Mouse (Mus musculus): ENCODE results near the gene Ntng1. TPM values are rescaled to one million over a fixed set of nuclear protein-coding genes. Genes with fewer than 3 reads are reported as not detected.

Gene Ntng1
- polyA plus RNA-seq, 1 experiment from 2014 or later, result 3.3 TPM

DNA sequence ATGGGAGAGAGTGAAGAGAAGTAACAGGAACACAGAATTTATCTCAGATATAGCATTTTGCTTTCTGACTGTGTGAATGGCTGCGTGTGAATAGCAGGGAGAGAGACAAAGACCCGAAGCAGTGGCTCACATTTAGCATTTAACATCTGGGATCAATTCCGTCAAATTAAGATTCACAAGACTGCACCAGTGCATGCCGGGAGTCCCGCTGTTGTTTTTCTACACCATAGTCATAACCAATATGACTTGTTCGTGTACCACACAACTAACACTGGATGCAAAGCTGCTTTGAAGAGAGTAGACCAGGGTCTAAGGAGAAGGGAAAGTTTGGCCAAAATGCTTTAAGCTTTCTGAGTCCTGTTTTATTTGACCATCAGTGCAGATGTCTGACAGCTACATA lies 95.7 kb downstream of the Ntng1 start:
- Histone ChIP-seq H3K4me2 (no peak overlapping the region), H3K36me3 (no peaks in the 10 kb centered on the region), H3K9me3 (no peaks in the 10 kb centered on the region), H3K27ac (no peak overlapping the region), H3K4me3 (replicated peaks) (no peak overlapping the region), H3K27me3 (replicated peaks) (no peaks in the 10 kb centered on the region), H3K9ac (no peak overlapping the region), H3K4me1 (no peaks in the 10 kb centered on the region)
- 75% methylated on average over 6 of the region's 6 CpGs for WGBS
- ATAC-seq (ENCODE audit: insufficient read depth, low FRiP score, low read depth), result no peak

- Histone ChIP-seq H3K27ac (no peak overlapping the region), H3K27me3 (replicated peaks) (no peaks in the 10 kb centered on the region), H3K4me3 (replicated peaks) (no peak overlapping the region), H3K4me2 (no peak overlapping the region), H3K9me3 (no peaks in the 10 kb centered on the region), H3K4me1 (no peaks in the 10 kb centered on the region), H3K9ac (no peak overlapping the region), H3K36me3 (no peaks in the 10 kb centered on the region)
- ATAC-seq (ENCODE audit: insufficient read depth, low FRiP score, low read depth), result no peak
- 88% methylated on average over 2 of the region's 2 CpGs for WGBS
These were observed 97.1 kb downstream of the Ntng1 start for GRCm38 (mm10) chr3:110046750-110047149.

DNA sequence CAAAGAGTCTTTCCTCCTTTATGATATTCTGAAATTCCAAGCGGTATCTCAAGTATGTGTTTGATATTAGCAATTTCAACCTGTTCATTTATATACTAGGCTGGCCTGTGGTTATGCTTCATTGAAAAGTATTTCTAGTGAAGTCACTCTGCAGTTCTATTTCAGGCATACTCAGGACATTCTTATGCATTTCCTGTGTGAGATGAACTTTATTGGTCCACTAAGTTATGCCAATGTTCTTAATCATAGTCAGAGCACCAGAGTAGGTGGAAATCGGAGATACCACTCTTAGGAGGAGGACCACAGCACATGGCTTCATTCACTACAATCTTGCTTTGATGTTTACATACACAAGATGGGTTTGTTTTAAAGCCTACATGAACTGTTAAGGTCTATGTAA lies 99.6 kb downstream of the Ntng1 start:
- no peak overlapping the region for H3K27ac ChIP-seq
- H3K27me3 ChIP-seq (replicated peaks), result no peaks in the 10 kb centered on the region
- 88% methylated on average over 2 of the region's 2 CpGs for WGBS
- no peak overlapping the region for H3K4me3 ChIP-seq (replicated peaks)
- H3K9ac ChIP-seq, result no peak overlapping the region
- no peaks in the 10 kb centered on the region for H3K36me3 ChIP-seq
- H3K9me3 ChIP-seq, result no peaks in the 10 kb centered on the region
- H3K4me1 ChIP-seq, result no peaks in the 10 kb centered on the region
- no peak for ATAC-seq (ENCODE audit: insufficient read depth, low FRiP score, low read depth)
- H3K4me2 ChIP-seq, result no peak overlapping the region

- Histone ChIP-seq H3K9me3 (no peaks in the 10 kb centered on the region), H3K4me3 (replicated peaks) (no peak overlapping the region), H3K27ac (no peak overlapping the region), H3K4me1 (no peaks in the 10 kb centered on the region), H3K9ac (no peak overlapping the region), H3K36me3 (no peaks in the 10 kb centered on the region), H3K27me3 (replicated peaks) (no peaks in the 10 kb centered on the region), H3K4me2 (no peak overlapping the region)
- no peak for ATAC-seq (ENCODE audit: insufficient read depth, low FRiP score, low read depth)
- WGBS, result 90% methylated on average over 1 of the region's 1 CpGs
These were observed 100.1 kb downstream of the Ntng1 start for GRCm38 (mm10) chr3:110043641-110044187.

DNA sequence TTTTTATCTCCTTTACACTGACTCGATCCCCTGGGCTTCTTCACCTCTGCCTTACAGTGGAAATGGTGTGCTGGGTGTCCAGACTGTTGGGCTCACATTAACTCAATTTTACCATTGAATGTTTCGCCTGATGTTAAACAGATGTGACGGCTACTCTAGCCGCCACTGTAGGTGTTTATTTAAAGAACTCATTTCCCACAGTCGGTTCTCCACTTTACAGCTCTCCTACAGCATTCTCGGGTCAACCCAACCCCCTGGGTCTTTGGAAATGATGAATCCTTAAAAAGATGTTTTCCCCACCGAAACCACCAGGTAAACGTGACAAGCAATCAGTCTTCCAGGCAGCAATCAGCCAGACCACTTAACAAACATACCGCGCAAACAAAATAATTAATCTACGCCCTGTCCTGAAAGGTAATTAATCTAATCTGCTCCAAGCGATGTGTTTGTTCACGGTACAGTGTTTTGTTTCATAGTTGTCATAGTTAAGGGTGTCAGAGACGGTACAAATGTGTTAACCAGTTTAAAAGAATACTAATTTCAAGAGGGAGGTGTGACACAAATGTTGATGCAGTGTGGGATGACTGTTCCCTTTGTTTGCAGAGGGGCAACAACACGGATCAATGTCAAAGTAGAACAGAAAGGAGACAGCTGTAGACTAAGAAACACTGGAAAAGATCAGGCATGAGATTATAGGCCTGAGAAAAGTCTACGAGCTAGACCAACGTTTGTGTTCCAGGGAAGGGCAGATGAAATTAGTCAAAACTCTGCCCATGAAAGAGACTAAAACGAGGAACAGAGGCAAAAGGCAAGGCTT lies 120.8 kb downstream of the Ntng1 start:
- 13% methylated on average over 18 of the region's 18 CpGs for WGBS
- ATAC-seq (ENCODE audit: insufficient read depth, low FRiP score, low read depth), result peak; percentile 53; the same call in 1 of the 2 replicates
- Histone ChIP-seq H3K27me3 (replicated peaks) (no peaks in the 10 kb centered on the region), H3K27ac (no peak overlapping the region; the same call in 1 of the 2 replicates), H3K9ac (no peak overlapping the region), H3K9me3 (no peaks in the 10 kb centered on the region), H3K4me1 (no peaks in the 10 kb centered on the region), H3K4me3 (replicated peaks) (no peak overlapping the region), H3K4me2 (peak overlapping the region; percentile 30; the same call in 1 of the 2 replicates), H3K36me3 (no peaks in the 10 kb centered on the region)

- no peak for ATAC-seq (ENCODE audit: insufficient read depth, low FRiP score, low read depth)
- 79% methylated on average over 14 of the region's 14 CpGs for WGBS
These were observed 132.8 kb downstream of the Ntng1 start for GRCm38 (mm10) chr3:110010870-110011626.

DNA sequence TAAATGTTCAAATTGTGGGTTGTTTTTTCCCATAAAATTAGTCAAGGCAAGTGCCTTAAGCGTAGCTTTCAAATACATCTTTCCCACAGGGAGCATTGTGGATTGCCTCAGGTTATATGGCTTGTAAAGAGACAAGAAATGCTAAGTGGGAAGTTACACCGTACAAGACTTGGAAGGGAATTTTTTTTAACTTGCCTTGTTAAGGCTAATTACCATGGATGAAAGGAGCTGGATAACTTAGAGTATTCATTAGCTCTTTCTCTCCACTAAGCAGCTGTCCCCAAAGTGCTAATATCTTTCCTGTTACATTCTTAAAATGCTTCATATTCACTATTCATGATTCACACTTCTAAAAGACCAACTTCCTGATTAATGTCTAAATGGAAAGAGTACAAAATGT lies 133.4 kb downstream of the Ntng1 start:
- H3K4me3 ChIP-seq (replicated peaks), result no peak overlapping the region
- H3K9me3 ChIP-seq, result no peaks in the 10 kb centered on the region
- no peak overlapping the region for H3K27ac ChIP-seq
- no peak overlapping the region for H3K9ac ChIP-seq
- 82% methylated on average over 2 of the region's 2 CpGs for WGBS
- ATAC-seq (ENCODE audit: insufficient read depth, low FRiP score, low read depth), result no peak
- H3K27me3 ChIP-seq (replicated peaks), result no peaks in the 10 kb centered on the region
- H3K36me3 ChIP-seq, result no peaks in the 10 kb centered on the region
- no peak overlapping the region for H3K4me2 ChIP-seq
- H3K4me1 ChIP-seq, result no peaks in the 10 kb centered on the region

More at GRCm38 (mm10) chr3:110010870-110011626, 132.8 kb downstream of the Ntng1 start:
- Histone ChIP-seq H3K4me3 (replicated peaks) (no peak overlapping the region), H3K4me2 (no peak overlapping the region), H3K4me1 (no peaks in the 10 kb centered on the region), H3K9me3 (no peaks in the 10 kb centered on the region), H3K27ac (no peak overlapping the region), H3K9ac (no peak overlapping the region), H3K27me3 (replicated peaks) (no peaks in the 10 kb centered on the region), H3K36me3 (no peaks in the 10 kb centered on the region)

GRCm38 (mm10) chr3:110000349-110000748 lies 143.5 kb downstream of the Ntng1 start:
- H3K4me3 ChIP-seq (replicated peaks), result no peak overlapping the region
- no peak overlapping the region for H3K27ac ChIP-seq
- no peaks in the 10 kb centered on the region for H3K36me3 ChIP-seq
- H3K4me2 ChIP-seq, result no peak overlapping the region
- ATAC-seq (ENCODE audit: insufficient read depth, low FRiP score, low read depth), result no peak
- no peaks in the 10 kb centered on the region for H3K9me3 ChIP-seq
- no peaks in the 10 kb centered on the region for H3K27me3 ChIP-seq (replicated peaks)
- no peaks in the 10 kb centered on the region for H3K4me1 ChIP-seq
- H3K9ac ChIP-seq, result no peak overlapping the region
- WGBS, result 40% methylated on average over 5 of the region's 5 CpGs

DNA sequence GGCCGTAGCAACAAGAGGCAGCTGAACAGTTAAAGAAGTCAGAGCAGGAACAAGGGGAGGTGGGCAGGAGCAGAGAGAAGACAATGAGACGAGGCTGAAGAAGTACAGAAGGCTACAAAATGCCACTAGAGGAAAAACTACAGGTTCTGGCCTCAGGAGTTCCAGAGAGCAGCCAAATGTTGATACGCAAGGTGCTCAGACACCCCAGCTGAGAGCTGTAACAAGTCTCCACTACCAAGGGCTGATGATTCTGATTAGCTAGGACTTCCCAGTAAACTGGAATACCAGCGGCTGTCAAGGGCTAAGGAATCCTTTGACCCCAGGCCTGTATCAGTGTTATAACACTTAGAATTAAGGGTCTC lies 148.2 kb downstream of the Ntng1 start:
- WGBS, result 63% methylated on average over 4 of the region's 4 CpGs
- H3K36me3 ChIP-seq, result no peaks in the 10 kb centered on the region
- no peaks in the 10 kb centered on the region for H3K27me3 ChIP-seq (replicated peaks)
- H3K9ac ChIP-seq, result no peak overlapping the region
- no peaks in the 10 kb centered on the region for H3K9me3 ChIP-seq
- no peak overlapping the region for H3K4me2 ChIP-seq
- H3K4me1 ChIP-seq, result no peaks in the 10 kb centered on the region
- ATAC-seq (ENCODE audit: insufficient read depth, low FRiP score, low read depth), result no peak
- no peak overlapping the region for H3K27ac ChIP-seq
- no peak overlapping the region for H3K4me3 ChIP-seq (replicated peaks)

DNA sequence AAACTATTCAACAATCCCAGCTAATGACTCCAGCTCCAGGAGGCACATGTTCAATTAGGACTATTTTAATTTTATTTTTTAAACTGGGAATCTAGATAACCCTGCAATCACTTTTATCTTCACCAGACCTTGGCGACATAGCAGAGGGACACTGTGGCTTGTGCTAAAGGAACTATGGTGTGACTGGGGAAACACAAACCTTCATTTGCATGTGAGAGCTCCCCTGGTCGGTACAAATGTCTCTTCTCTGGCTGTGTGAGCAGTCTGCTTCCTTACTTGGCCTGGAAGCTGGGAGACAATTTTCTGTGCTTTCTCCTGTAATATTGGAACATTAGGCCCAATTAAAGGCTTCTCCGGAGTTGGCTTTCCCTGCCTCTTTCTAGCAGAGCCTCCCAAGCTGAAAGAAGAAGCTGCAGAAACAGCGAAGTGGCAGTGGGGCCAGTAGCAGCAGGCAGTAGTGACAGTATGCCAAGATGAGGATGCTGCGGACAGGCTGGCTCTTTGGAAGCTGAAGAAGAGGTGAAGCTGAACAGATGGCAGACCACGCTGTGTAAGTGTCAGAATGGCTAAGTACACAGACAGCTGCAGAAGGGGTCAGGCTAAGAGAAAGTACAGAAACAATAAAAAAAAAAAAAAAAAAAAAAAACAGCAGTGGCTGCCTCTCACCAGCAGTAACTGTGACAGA lies 148.7 kb downstream of the Ntng1 start:
- no peak for ATAC-seq (ENCODE audit: insufficient read depth, low FRiP score, low read depth)
- 42% methylated on average over 6 of the region's 6 CpGs for WGBS
- Histone ChIP-seq H3K36me3 (no peaks in the 10 kb centered on the region), H3K4me3 (replicated peaks) (no peak overlapping the region), H3K4me2 (no peak overlapping the region), H3K4me1 (no peaks in the 10 kb centered on the region), H3K27me3 (replicated peaks) (no peaks in the 10 kb centered on the region), H3K27ac (no peak overlapping the region), H3K9me3 (no peaks in the 10 kb centered on the region), H3K9ac (no peak overlapping the region)

DNA sequence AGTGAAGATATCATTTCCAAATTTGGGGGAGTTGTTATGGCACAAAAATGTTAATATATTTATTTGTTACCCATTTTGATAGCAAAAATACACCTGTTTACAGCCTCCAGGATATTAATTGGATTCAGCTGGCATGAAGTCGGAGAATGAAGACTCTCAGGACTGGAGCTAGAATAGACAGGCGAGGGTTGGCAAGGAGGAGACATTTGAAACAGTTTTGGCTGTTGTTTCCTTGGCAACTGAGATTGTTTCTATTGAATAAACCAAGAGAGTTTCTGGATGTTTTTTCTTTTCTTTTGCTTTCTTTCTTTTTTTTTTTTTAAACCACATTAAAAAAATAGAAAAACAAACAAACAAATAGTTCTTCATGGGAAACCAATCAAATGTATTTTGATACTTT lies 159.7 kb downstream of the Ntng1 start:
- ATAC-seq (ENCODE audit: insufficient read depth, low FRiP score, low read depth), result no peak
- H3K27me3 ChIP-seq (replicated peaks), result no peaks in the 10 kb centered on the region
- no peak overlapping the region for H3K4me3 ChIP-seq (replicated peaks)
- H3K9me3 ChIP-seq, result no peaks in the 10 kb centered on the region
- WGBS, result 67% methylated on average over 2 of the region's 2 CpGs
- no peak overlapping the region for H3K4me2 ChIP-seq
- no peak overlapping the region for H3K27ac ChIP-seq
- no peak overlapping the region for H3K9ac ChIP-seq
- no peaks in the 10 kb centered on the region for H3K4me1 ChIP-seq
- H3K36me3 ChIP-seq, result no peaks in the 10 kb centered on the region

DNA sequence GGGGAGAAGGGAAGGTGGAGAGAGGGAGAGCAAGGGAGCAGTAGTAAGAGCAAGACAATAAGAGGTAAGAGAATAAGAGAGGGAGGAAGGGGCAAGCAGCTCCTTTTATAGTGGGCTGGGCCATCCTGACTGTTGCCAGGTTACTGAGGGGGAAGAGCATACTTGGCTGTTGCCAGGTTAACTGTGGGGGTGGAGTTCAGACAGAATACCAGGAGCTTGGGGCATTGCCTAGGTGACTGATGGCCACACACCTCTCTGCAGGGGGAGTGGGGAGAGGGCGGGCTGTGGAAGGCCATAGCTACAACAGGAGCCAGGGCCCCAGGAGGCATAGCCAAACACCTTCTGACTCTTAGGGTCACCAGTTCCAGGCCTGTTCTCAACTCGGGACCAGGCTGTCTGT lies 166.2 kb downstream of the Ntng1 start:
- WGBS, result 45% methylated on average over 2 of the region's 2 CpGs

More for the DNA sequence above, 166.2 kb downstream of the Ntng1 start:
- Histone ChIP-seq H3K27ac (no peak overlapping the region), H3K9ac (no peak overlapping the region), H3K4me1 (no peaks in the 10 kb centered on the region), H3K4me3 (replicated peaks) (no peak overlapping the region), H3K36me3 (no peaks in the 10 kb centered on the region), H3K4me2 (no peak overlapping the region), H3K9me3 (no peaks in the 10 kb centered on the region), H3K27me3 (replicated peaks) (no peaks in the 10 kb centered on the region)
- ATAC-seq (ENCODE audit: insufficient read depth, low FRiP score, low read depth), result no peak

All from stomach, embryonic 15.5 days (tissue).